Mouse (Mus musculus) ES-Bruce4 (cell line): ENCODE results near the gene Cirbp.

Experiments used
- CTCF ChIP-seq: IDR thresholded peaks from one replicate; pipeline ENCODE4 v1.8.1; 2011; ENCODE audit warnings: low read depth, low read length
- EP300 ChIP-seq: IDR thresholded peaks from 2 replicates; pipeline ENCODE4 v1.6.1; 2011; ENCODE audit warnings: low read depth, low read length; ENCODE audit not compliant: insufficient read depth
- POLR2A ChIP-seq: IDR thresholded peaks from one replicate; pipeline ENCODE4 v1.8.1; 2011; ENCODE audit warnings: low read length; ENCODE audit not compliant: insufficient read depth

- TF ChIP-seq POLR2A, result no peak
- no peak for TF ChIP-seq CTCF
- TF ChIP-seq EP300, result no peak
Measured at GRCm38 (mm10) chr10:80160455-80161371, 5.1 kb upstream of the Cirbp start.
